Mouse (Mus musculus): ENCODE results near the gene Kif1bp. TPM values are rescaled to one million over a fixed set of nuclear protein-coding genes. Genes with fewer than 3 reads are reported as not detected.
"Not testable (repeated sequence)": the region's sequence is repeated elsewhere in the genome, so short reads cannot be mapped to it uniquely, and the experiment has no call there.

Gene Kif1bp
- 141 and 142 TPM in 2 replicates for polyA plus RNA-seq (2012; rRNA removed)

GRCm38 (mm10) chr10:62578338-62579100 lies at the start of gene Kif1bp:
Gene Kif1bp, minus strand, starts transcription at chr10:62578457.
- H3K27ac ChIP-seq (ENCODE audit: insufficient read depth, low read length): peak within 1 kb of the TSS; percentile 51
- peaks cover 4% of the 10 kb centered on the region; the same call in 1 of the 2 replicates for H3K4me1 ChIP-seq (ENCODE audit: control insufficient read depth, insufficient read depth, low read length)
- peak within 1 kb of the TSS; percentile 90 for H3K4me3 ChIP-seq (ENCODE audit: insufficient read depth, low read length)
- TF ChIP-seq POLR2A (IDR thresholded peaks at IDR 0.05; ENCODE audit: extremely low read depth, insufficient read depth, low read length) (peak; percentile 94), CTCF (IDR thresholded peaks at IDR 0.05; ENCODE audit: extremely low read depth, insufficient read depth, low read length) (no peak)

- no peak overlapping the region for H3K27ac ChIP-seq (ENCODE audit: insufficient read depth, low read length)
- H3K4me3 ChIP-seq (ENCODE audit: insufficient read depth, low read length): no peak overlapping the region
- no peak for TF ChIP-seq POLR2A (IDR thresholded peaks at IDR 0.05; ENCODE audit: extremely low read depth, insufficient read depth, low read length)
- TF ChIP-seq CTCF (IDR thresholded peaks at IDR 0.05; ENCODE audit: extremely low read depth, insufficient read depth, low read length): no peak
- H3K4me1 ChIP-seq (ENCODE audit: control insufficient read depth, insufficient read depth, low read length): peaks cover 2% of the 10 kb centered on the region; the same call in 1 of the 2 replicates
Observed at GRCm38 (mm10) chr10:62604161-62604560, 25.9 kb upstream of the Kif1bp start.

GRCm38 (mm10) chr10:62603233-62604030 lies 25.2 kb upstream of the Kif1bp start:
- peaks cover 2% of the 10 kb centered on the region; the same call in 1 of the 2 replicates for H3K4me1 ChIP-seq (ENCODE audit: control insufficient read depth, insufficient read depth, low read length)
- no peak overlapping the region for H3K27ac ChIP-seq (ENCODE audit: insufficient read depth, low read length)
- TF ChIP-seq POLR2A (IDR thresholded peaks at IDR 0.05; ENCODE audit: extremely low read depth, insufficient read depth, low read length) (no peak), CTCF (IDR thresholded peaks at IDR 0.05; ENCODE audit: extremely low read depth, insufficient read depth, low read length) (no peak)
- H3K4me3 ChIP-seq (ENCODE audit: insufficient read depth, low read length): no peak overlapping the region; the same call in 1 of the 2 replicates

GRCm38 (mm10) chr10:62602177-62603040 lies 24.2 kb upstream of the Kif1bp start, which contains the start of gene Ddx21:
Gene Ddx21, minus strand, starts transcription at chr10:62602281.
- TF ChIP-seq CTCF (IDR thresholded peaks at IDR 0.05; ENCODE audit: extremely low read depth, insufficient read depth, low read length) (no peak), POLR2A (IDR thresholded peaks at IDR 0.05; ENCODE audit: extremely low read depth, insufficient read depth, low read length) (peak; percentile 96)
- H3K4me3 ChIP-seq (ENCODE audit: insufficient read depth, low read length): peak within 1 kb of the TSS; percentile 76
- H3K4me1 ChIP-seq (ENCODE audit: control insufficient read depth, insufficient read depth, low read length): peaks cover 2% of the 10 kb centered on the region; the same call in 1 of the 2 replicates
- no peak within 1 kb of the TSS for H3K27ac ChIP-seq (ENCODE audit: insufficient read depth, low read length)

- Histone ChIP-seq H3K4me3 (ENCODE audit: insufficient read depth, low read length) (peak overlapping the region; percentile 76), H3K27ac (ENCODE audit: insufficient read depth, low read length) (no peak overlapping the region), H3K4me1 (ENCODE audit: control insufficient read depth, insufficient read depth, low read length) (peaks cover 2% of the 10 kb centered on the region; the same call in 1 of the 2 replicates)
- no peak for TF ChIP-seq POLR2A (IDR thresholded peaks at IDR 0.05; ENCODE audit: extremely low read depth, insufficient read depth, low read length)
- no peak for TF ChIP-seq CTCF (IDR thresholded peaks at IDR 0.05; ENCODE audit: extremely low read depth, insufficient read depth, low read length)
Observed at GRCm38 (mm10) chr10:62601833-62602176, 23.5 kb upstream of the Kif1bp start.

- Histone ChIP-seq H3K27ac (ENCODE audit: insufficient read depth, low read length) (no peak overlapping the region), H3K4me1 (ENCODE audit: control insufficient read depth, insufficient read depth, low read length) (peaks cover 2% of the 10 kb centered on the region; the same call in 1 of the 2 replicates), H3K4me3 (ENCODE audit: insufficient read depth, low read length) (peak overlapping the region; percentile 76)
- TF ChIP-seq POLR2A (IDR thresholded peaks at IDR 0.05; ENCODE audit: extremely low read depth, insufficient read depth, low read length): no peak
- TF ChIP-seq CTCF (IDR thresholded peaks at IDR 0.05; ENCODE audit: extremely low read depth, insufficient read depth, low read length): no peak
Observed at GRCm38 (mm10) chr10:62601053-62601791, 23.0 kb upstream of the Kif1bp start.

- H3K4me3 ChIP-seq (ENCODE audit: insufficient read depth, low read length): no peak overlapping the region
- H3K27ac ChIP-seq (ENCODE audit: insufficient read depth, low read length): no peak overlapping the region
- TF ChIP-seq CTCF (IDR thresholded peaks at IDR 0.05; ENCODE audit: extremely low read depth, insufficient read depth, low read length): no peak
- no peak for TF ChIP-seq POLR2A (IDR thresholded peaks at IDR 0.05; ENCODE audit: extremely low read depth, insufficient read depth, low read length)
- H3K4me1 ChIP-seq (ENCODE audit: control insufficient read depth, insufficient read depth, low read length): peaks cover 2% of the 10 kb centered on the region; the same call in 1 of the 2 replicates
Observed at GRCm38 (mm10) chr10:62600056-62600455, 21.8 kb upstream of the Kif1bp start.

GRCm38 (mm10) chr10:62599311-62599710 lies 21.1 kb upstream of the Kif1bp start:
- not testable (repeated sequence) for H3K4me3 ChIP-seq (ENCODE audit: insufficient read depth, low read length); H3K4me1 ChIP-seq (ENCODE audit: control insufficient read depth, insufficient read depth, low read length); H3K27ac ChIP-seq (ENCODE audit: insufficient read depth, low read length)
